Mouse (Mus musculus): Measurements from ENCODE around the gene Phex.

GRCm38 (mm10) chrX:157308171-157308570 is 106.9 kb downstream of the Phex start:
- no peak for TF ChIP-seq CTCF (IDR thresholded peaks at IDR 0.05; ENCODE audit: borderline replicate concordance, extremely low read depth, insufficient read depth, insufficient read length)
- no peak for TF ChIP-seq POLR2A (IDR thresholded peaks at IDR 0.05; ENCODE audit: borderline replicate concordance, extremely low read depth, insufficient read depth, insufficient read length, poor library complexity, severe bottlenecking)
